Mouse (Mus musculus) ovary, postnatal 10 days (tissue): Measurements from ENCODE around the gene Vmn2r48.
"Not testable (repeated sequence)": the region's sequence is repeated elsewhere in the genome, so short reads cannot be mapped to it uniquely, and the experiment has no call there.

ENCODE experiments used
- DNase-seq: peaks from one replicate; pipeline ENCODE4 v3.0.0; 2022; ENCODE audit warnings: low spot score

Vmn2r48 gene

DNA sequence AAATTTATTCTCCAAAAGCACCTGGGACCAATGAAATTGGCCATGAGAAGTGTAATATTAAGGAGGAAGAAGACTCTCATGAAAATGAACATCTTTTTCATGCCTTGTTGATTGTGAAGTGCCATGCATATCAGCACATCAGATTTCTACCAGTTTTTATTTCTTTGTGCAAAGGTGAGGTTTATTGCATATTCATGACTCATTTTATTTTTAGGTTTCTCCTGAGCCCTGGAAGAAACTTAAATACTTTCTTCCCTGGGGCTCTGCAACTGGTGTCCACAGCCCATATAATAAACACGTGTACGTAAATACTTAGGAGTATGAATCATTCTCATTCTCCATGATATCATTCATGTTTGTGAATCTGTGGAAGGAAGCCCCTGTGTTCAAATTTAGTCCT is at the start of gene Vmn2r48:
TSS of gene Vmn2r48 (minus strand) at position 101 of the 400 bp plus-strand sequence.
- DNase-seq = not testable (repeated sequence)

GRCm38 (mm10) chr7:9992157-9992556 is 38.8 kb upstream of the Vmn2r48 start, which contains the start of gene Vmn2r49:
TSS of gene Vmn2r49 (minus strand) at chr7:9992257.
- DNase-seq = not testable (repeated sequence)
